8 mouse cellular contexts compared by ENCODE assay signal in genomic region chrX:104670757-104671549, GRCm38 (mm10). TPM values are rescaled to one million over a fixed set of nuclear protein-coding genes. Genes with fewer than 3 reads are reported as not detected.
DNase-seq lines count a peak whose midpoint lies in the region; ATAC-seq lines count a peak whose summit lies in the region.

Gene Zdhhc15 (minus strand): TSS chrX:104671064.

- H3K4me1 ChIP-seq in hindbrain, embryonic 14.5 days (replicated peaks; ENCODE audit: control insufficient read depth, insufficient read depth, low read length): 0 out of 2 replicates have a peak, but pooled peaks cover 4% of the 10 kb centered on the region

- 13% methylated on average over 14 of the region's 31 CpGs for WGBS in hindbrain, embryonic 14.5 days

- H3K9me3 ChIP-seq in hindbrain, embryonic 14.5 days (ENCODE audit: control insufficient read depth, low read length): no peaks in the 10 kb centered on the region

- peaks cover 19% of the 10 kb centered on the region for H3K27me3 ChIP-seq in hindbrain, embryonic 14.5 days (ENCODE audit: control insufficient read depth, insufficient read depth, low read length)

- H3K4me2 ChIP-seq in hindbrain, embryonic 14.5 days (replicated peaks): peak within 1 kb of the TSS; percentile 63

- DNase-seq in Muller cell, postnatal 12 days (ENCODE audit: inconsistent ontology term): peak; percentile 61
- peak; percentile 22 to 60 for DNase-seq in cerebellum, postnatal 4 days (ENCODE audit: low spot score in 2 of 2)
- peak; percentile 35 to 37 for DNase-seq in frontal cortex, postnatal 36 days (ENCODE audit: low spot score in 2 of 2)
- peak; percentile 55 for DNase-seq in hindbrain, embryonic 14.5 days (ENCODE audit: low spot score)
- peak; percentile 39 to 42 for DNase-seq in layer of hippocampus, postnatal 25 days (ENCODE audit: extremely low spot score in 1 of 2, low spot score in 1 of 2)
- peak; percentile 65 for DNase-seq in lung, postnatal 10 days
- peak; percentile 74 for DNase-seq in retina, embryonic 14.5 days (ENCODE audit: low spot score)
- peak; percentile 67 for DNase-seq in thymus, postnatal 14 days

- H3K27ac ChIP-seq in hindbrain, embryonic 14.5 days: peak within 1 kb of the TSS; percentile 32; the same call in 1 of the 2 replicates

- peak within 1 kb of the TSS; percentile 50 for H3K4me3 ChIP-seq in hindbrain, embryonic 14.5 days (replicated peaks; ENCODE audit: low read length)

- peak; percentile 95 for ATAC-seq in hindbrain, embryonic 14.5 days (ENCODE audit: low FRiP score)

- no peaks in the 10 kb centered on the region for H3K36me3 ChIP-seq in hindbrain, embryonic 14.5 days (replicated peaks; ENCODE audit: control insufficient read depth, insufficient read depth)

- peak within 1 kb of the TSS; percentile 64 for H3K9ac ChIP-seq in hindbrain, embryonic 14.5 days

RNA-seq across cellular contexts. Expression of gene Zdhhc15, which starts in this region (rescaled TPM):
- polyA plus RNA-seq in hindbrain, embryonic 14.5 days (2014; fragmentation: Nextera tagmentation; extraction: Ambion mirVana): 5.9 and 6.0 TPM in 2 replicates
- total RNA-seq in layer of hippocampus, postnatal 25 days (2021): 1 to 10 TPM; 6.1 to 6.9 TPM

Comparison
In these comparisons a context has a peak if more than half of its experiments do, and no peak if none do; other contexts are left out.
1. Peak in every context shown above with its lines: DNase-seq, ATAC-seq, H3K4me3 ChIP-seq and H3K27ac ChIP-seq.